Mouse (Mus musculus) lung, postnatal 36 days (tissue): ENCODE data around the gene Klk11.

ENCODE experiments used
- DNase-seq: peaks from one replicate; pipeline ENCODE4 v3.0.0; 2022; ENCODE audit warnings: mixed read lengths

Klk11 gene

DNA sequence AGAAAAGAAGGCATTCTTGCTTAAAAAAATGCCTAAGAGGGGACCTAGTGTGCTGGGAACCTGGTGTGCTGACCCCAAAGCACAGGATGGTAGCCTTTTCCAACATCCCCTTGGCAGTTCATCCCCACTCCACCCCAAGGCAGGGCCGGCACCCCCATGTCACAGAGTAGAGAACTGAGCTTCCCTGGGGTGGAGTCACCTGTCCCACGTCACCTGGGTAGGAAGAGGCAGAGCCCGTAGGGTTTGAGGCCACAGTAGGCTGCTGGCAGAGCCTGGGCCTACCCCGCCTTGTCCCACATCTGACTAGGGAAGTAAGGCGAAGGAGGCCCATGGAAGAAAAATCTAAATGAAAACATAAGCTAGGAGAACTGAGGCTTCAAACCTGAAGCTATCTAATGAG, at the start of gene Klk11:
TSS of gene Klk11 (plus strand) at position 241 of the 400 bp plus-strand sequence.
- DNase-seq, result no peak

GRCm38 (mm10) chr7:43747788-43748187, 26.6 kb upstream of the Klk11 start:
- peak; percentile 73 for DNase-seq

GRCm38 (mm10) chr7:43752806-43753205, 21.6 kb upstream of the Klk11 start:
- DNase-seq, result no peak

DNA sequence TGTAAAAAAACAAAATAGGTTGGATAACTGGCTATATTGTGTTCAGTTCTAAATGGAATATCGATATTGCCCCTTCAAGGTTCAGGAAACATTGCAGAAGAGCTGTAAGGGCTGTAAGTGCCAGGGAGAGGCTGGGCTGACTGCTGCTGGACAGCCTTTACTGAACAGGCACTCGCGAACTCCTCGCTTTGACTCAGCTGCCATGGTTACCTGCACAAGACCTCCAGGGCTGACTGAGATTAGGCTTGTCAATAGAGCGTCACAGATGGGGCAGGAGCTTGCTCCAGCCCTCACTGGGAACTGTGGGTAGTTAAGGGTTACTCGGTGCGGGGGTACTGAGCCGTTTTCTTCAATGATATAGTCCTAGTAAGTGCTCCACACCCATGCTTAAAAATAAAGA, 7.9 kb upstream of the Klk11 start:
- no peak for DNase-seq

- DNase-seq, result no peak
Measured at GRCm38 (mm10) chr7:43768597-43768996, 5.8 kb upstream of the Klk11 start, which contains the start of gene Klk12. Klk12 (plus strand) TSS chr7:43768897.

GRCm38 (mm10) chr7:43769636-43770035, 4.8 kb upstream of the Klk11 start:
- no peak for DNase-seq

DNA sequence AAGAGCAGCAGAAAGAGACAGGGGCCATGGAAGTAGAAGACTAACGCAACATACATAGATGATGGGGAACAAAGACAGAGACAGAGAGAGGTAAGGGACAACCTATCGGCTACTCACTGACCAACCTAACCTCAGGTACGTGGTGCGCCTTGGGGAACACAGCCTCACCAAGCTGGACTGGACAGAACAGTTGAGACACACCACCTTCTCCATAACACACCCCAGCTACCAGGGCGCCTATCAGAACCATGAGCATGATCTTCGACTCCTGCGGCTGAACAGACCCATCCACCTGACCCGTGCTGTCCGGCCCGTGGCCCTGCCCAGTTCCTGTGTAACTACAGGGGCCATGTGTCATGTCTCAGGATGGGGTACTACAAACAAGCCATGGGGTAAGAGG, 3.7 kb upstream of the Klk11 start:
- DNase-seq, result no peak

DNA sequence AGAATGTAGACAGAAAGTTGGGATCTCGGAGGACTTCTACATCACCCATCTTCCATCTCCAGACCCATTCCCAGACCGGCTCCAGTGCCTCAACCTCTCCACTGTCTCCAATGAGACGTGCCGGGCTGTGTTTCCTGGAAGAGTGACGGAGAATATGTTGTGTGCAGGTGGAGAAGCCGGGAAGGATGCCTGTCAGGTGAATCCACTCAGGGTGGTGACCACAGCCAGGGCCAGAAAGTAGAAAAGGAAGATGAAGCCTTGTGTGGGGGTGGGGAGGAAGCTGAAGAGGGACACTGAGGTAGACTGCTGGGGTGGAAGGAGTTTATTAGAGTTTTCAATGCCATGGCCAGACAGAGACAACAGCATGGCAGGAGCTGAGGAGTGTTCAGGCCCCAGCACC, 2.5 kb upstream of the Klk11 start:
- no peak for DNase-seq

GRCm38 (mm10) chr7:43772901-43773300, 1.5 kb upstream of the Klk11 start:
- DNase-seq, result no peak

- no peak for DNase-seq
Measured at GRCm38 (mm10) chr7:43774802-43775201, 398 bp downstream of the Klk11 start.

- DNase-seq, result no peak
Measured at GRCm38 (mm10) chr7:43775311-43776057, 1.1 kb downstream of the Klk11 start.

DNA sequence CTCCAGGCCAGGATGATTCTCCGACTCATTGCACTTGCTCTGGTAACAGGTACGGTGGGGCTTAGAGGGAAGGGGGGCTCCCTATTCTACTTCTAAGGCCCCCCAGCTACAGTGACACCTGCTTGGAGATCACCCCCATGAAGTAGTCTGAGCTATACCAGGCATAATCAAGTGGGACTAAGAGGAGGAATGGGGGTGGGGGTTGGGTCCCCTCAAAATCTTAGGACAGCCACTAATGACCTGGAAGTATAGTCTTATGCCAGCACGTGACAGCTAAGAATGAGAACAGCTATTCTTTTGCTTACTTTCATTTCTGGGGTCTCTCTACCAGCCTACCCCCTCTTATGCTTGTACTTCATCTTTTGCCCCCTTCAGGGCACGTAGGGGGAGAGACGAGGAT, 2.1 kb downstream of the Klk11 start:
- DNase-seq, result no peak

- no peak for DNase-seq
Measured at GRCm38 (mm10) chr7:43777423-43777822, 3.0 kb downstream of the Klk11 start.

DNA sequence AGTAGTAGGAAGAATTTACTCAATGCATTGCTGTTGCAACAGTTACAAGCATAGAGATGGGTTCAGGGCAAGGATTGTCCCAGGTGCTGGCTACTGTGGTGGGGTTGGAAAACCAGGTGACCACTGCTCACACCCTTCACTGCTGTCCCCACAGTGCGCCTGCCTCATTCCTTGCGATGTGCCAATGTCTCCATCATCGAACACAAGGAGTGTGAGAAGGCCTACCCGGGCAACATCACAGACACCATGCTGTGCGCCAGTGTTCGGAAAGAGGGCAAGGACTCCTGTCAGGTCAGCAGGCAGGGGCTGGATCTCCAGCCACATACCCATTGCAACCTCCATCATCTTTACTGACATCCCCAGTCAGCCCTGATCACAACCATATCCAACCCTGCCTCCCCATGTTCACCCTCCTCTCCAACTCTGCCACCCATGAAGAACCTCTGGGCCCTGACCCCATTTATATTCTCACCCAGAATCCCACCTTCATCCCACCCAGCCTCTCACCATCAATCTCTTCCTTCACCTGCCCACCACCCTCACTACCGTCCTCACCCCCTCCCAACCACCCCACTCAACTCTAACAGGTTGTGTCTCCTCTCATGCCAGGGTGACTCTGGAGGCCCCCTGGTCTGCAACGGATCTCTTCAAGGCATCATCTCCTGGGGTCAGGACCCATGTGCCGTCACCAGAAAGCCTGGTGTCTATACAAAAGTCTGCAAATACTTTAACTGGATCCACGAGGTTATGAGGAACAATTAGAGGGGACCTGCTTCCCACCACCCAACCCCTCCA, 4.0 kb downstream of the Klk11 start:
- DNase-seq, result no peak

DNA sequence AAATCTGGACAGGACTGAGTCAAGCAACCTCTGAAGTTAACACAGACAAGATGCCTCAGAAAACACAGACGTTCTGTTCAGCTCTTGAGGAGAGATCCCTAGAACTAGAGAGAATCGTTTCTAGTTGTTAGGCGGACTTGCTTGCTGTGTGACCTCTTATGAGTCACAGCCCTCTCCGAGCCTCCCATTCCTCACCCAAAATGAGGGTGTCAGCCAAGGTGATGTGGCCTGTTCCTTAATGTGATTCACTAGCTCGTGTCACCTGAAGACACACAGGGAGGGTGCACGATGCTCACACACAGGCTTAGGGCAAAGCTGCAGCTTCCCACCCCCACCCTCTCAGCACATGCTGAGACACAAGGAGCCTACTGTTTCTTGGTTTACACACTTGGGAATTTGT, 5.8 kb downstream of the Klk11 start:
- DNase-seq, result no peak

- DNase-seq, result peak; percentile 10
Measured at GRCm38 (mm10) chr7:43780746-43781145, 6.3 kb downstream of the Klk11 start, which contains the start of gene Klk10. Klk10 (plus strand) TSS chr7:43781035.

GRCm38 (mm10) chr7:43781541-43781940, 7.1 kb downstream of the Klk11 start:
- DNase-seq, result no peak

- peak; percentile 92 for DNase-seq
Measured at GRCm38 (mm10) chr7:43782275-43783265, 8.2 kb downstream of the Klk11 start.

- DNase-seq, result peak; percentile 25
Measured at GRCm38 (mm10) chr7:43785286-43785685, 10.9 kb downstream of the Klk11 start.

GRCm38 (mm10) chr7:43788096-43788495, 13.7 kb downstream of the Klk11 start:
- DNase-seq, result no peak

DNA sequence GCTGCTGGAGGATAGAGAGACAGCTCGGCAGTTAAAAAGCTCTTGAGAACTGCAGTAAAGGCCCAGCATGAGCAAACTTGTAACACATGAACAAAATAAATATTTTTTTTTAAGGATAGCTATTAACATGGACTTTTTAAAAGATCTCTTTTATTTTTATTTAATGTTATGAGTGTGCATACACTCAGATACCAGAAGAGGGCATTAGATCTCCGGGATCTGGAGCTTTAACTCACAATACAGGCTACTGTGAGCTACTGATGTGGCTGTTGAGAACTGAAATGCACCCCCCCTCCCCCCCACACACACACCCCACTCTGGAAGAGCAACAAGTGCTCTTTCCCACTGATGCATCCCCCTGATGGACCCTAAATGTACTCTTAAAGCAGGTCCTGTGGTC, 14.9 kb downstream of the Klk11 start:
- no peak for DNase-seq

DNA sequence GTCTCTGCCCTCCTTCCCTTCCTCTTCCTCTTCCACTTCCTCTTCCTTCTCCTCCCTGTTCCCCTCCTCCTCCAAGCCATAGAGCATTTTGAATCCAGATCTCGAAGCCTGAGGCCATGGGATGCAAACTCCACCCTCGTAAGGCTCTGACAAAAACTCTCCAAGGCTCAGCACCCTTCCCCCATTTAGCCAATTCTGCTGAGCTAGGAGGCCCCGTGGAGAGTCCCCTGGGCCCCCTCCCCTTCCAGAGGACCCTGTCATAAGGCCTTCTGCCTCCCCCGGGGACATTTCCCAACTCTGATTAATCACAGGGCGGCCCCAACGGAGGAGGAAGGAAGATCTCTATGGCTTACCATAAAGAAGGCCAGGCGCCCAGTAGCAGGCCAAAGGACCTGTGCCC, 17.2 kb downstream of the Klk11 start, which contains the start of gene Klk9:
TSS of gene Klk9 (plus strand) at position 301 of the 400 bp plus-strand sequence.
- no peak for DNase-seq

DNA sequence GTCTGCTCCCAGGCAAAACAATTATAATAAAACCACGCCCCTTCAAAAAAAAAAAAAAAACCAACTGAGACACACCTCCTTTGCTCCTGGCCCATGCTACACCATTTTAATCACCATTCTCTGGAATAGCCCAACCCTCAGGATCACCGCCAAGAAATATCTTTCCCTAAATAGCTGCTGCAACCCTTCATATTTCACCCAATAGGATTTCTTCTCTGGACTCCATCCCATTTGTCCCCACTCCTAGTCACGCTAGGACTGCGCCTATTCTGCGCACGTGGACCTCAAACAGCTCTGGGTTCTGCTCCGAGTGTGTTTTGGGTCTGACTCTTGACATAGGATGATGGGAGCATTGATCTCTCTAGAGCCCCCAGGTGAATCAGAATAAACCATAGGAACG, 22.0 kb downstream of the Klk11 start:
- DNase-seq, result no peak
